13 mouse cellular contexts compared by ENCODE assay signal in genomic region chr11:96326705-96327104, GRCm38 (mm10). TPM values are rescaled to one million over a fixed set of nuclear protein-coding genes. Genes with fewer than 3 reads are reported as not detected.
DNase-seq lines count a peak whose midpoint lies in the region; ATAC-seq and TF ChIP-seq lines count a peak whose summit lies in the region.
"Had no signal": no experiment of that assay in that cellular context is flagged by ENCODE, and none has a peak within 500 bp of the region (broad histone marks: within the 10 kb centered on the region; RNA-seq: fewer than 3 reads in every experiment).

No protein-coding gene starts in this region.

- peak overlapping the region; percentile 85 for H3K9ac ChIP-seq in hindbrain, embryonic 12.5 days
- peak overlapping the region; percentile 100 for H3K9ac ChIP-seq in neural tube, embryonic 12.5 days
- H3K9ac ChIP-seq: heart, embryonic 12.5 days had no signal

- H3K4me3 ChIP-seq in kidney, adult 2 months (ENCODE audit: insufficient read depth, low read depth, low read length), result no peak overlapping the region
- peak overlapping the region; percentile 42 for H3K4me3 ChIP-seq in hindbrain, embryonic 12.5 days
- peak overlapping the region; percentile 65 for H3K4me3 ChIP-seq in neural tube, embryonic 12.5 days
- H3K4me3 ChIP-seq: heart, embryonic 12.5 days; megakaryocyte, embryonic 14.5 days had no signal

- WGBS in kidney, adult 2 months, result 58% methylated on average over 12 of the region's 12 CpGs
- 3% methylated on average over 12 of the region's 12 CpGs for WGBS in hindbrain, embryonic 12.5 days
- 1% methylated on average over 12 of the region's 12 CpGs for whole genome bisulfite sequencing in neural tube, embryonic 12.5 days

- peak overlapping the region; percentile 15 for H3K27ac ChIP-seq in kidney, adult 2 months (ENCODE audit: insufficient read depth, low read depth, low read length)
- H3K27ac ChIP-seq in hindbrain, embryonic 12.5 days, result peak overlapping the region; percentile 95
- H3K27ac ChIP-seq in neural tube, embryonic 12.5 days, result peak overlapping the region; percentile 100

- peak overlapping the region; percentile 62 for H3K4me2 ChIP-seq in hindbrain, embryonic 12.5 days (replicated peaks)
- H3K4me2 ChIP-seq in neural tube, embryonic 12.5 days (replicated peaks), result peak overlapping the region; percentile 100

- H3K27me3 ChIP-seq in kidney, adult 2 months (replicated peaks; ENCODE audit: control insufficient read depth, insufficient read depth, low read length), result no peaks in the 10 kb centered on the region
- H3K27me3 ChIP-seq in hindbrain, embryonic 12.5 days, result peaks cover 100% of the 10 kb centered on the region
- H3K27me3 ChIP-seq in neural tube, embryonic 12.5 days (replicated peaks), result no peaks in the 10 kb centered on the region

- H3K9me3 ChIP-seq in hindbrain, embryonic 12.5 days (replicated peaks), result no peaks in the 10 kb centered on the region
- H3K9me3 ChIP-seq in neural tube, embryonic 12.5 days, result no peaks in the 10 kb centered on the region
- H3K9me3 ChIP-seq: heart, embryonic 12.5 days; megakaryocyte, embryonic 14.5 days had no signal

- no peaks in the 10 kb centered on the region; the same call in 1 of the 2 replicates for H3K36me3 ChIP-seq in kidney, adult 2 months (ENCODE audit: control insufficient read depth, insufficient read depth, low read length)
- no peaks in the 10 kb centered on the region for H3K36me3 ChIP-seq in hindbrain, embryonic 12.5 days
- H3K36me3 ChIP-seq in neural tube, embryonic 12.5 days, result peaks cover 17% of the 10 kb centered on the region
- H3K36me3 ChIP-seq: heart, embryonic 12.5 days had no signal

- no peak for TF ChIP-seq CTCF in kidney, adult 2 months (conservative IDR thresholded peaks at IDR 0.05; ENCODE audit: insufficient read depth, insufficient read length, low read depth, low read length)

- TF ChIP-seq POLR2A in kidney, adult 2 months (IDR thresholded peaks at IDR 0.05; ENCODE audit: low read depth, low read length), result no peak

- peaks cover 9% of the 10 kb centered on the region for H3K4me1 ChIP-seq in kidney, adult 2 months (ENCODE audit: control insufficient read depth, insufficient read depth, low read length)
- no peaks in the 10 kb centered on the region for H3K4me1 ChIP-seq in hindbrain, embryonic 12.5 days
- peaks cover 82% of the 10 kb centered on the region for H3K4me1 ChIP-seq in neural tube, embryonic 12.5 days
- H3K4me1 ChIP-seq: heart, embryonic 12.5 days; megakaryocyte, embryonic 14.5 days had no signal

- ATAC-seq in hindbrain, embryonic 12.5 days (ENCODE audit: low FRiP score), result no peak
- ATAC-seq in neural tube, embryonic 12.5 days (ENCODE audit: low FRiP score, low read depth), result no peak

- no peak for DNase-seq in kidney, adult 2 months
- DNase-seq in kidney, postnatal 10 days, result no peak
- DNase-seq in ES-CJ7 (ENCODE audit: low read depth, low spot score), result peak; percentile 41
- no peak for DNase-seq in right cerebral cortex, postnatal 14 days
- no peak for DNase-seq in thymus, postnatal 14 days
- DNase-seq in thymus, postnatal 10 days (ENCODE audit: low spot score in 2 of 2), result no peak
- DNase-seq: cerebellum, adult 9-10 months had no signal

RNA-seq across cellular contexts. Expression of gene Hoxb3, which starts 3.6 kb away (rescaled TPM):
- 10.1 and 14.1 TPM in 2 replicates for polyA plus RNA-seq in kidney, adult 2 months (2012; rRNA removed)
- polyA plus RNA-seq in hindbrain, embryonic 12.5 days (2016; fragmentation: Nextera tagmentation; extraction: Ambion mirVana), result 15.3 and 19.3 TPM in 2 replicates
- polyA plus RNA-seq in neural tube, embryonic 12.5 days (2016; fragmentation: Nextera tagmentation; extraction: Ambion mirVana), result 21.2 and 26.5 TPM in 2 replicates
- polyA plus RNA-seq: C2C12; forebrain, embryonic 11.5 days had no signal

RNA-seq across cellular contexts. Expression of gene Hoxb4, which starts 8.6 kb away (rescaled TPM):
- 12.6 and 14.6 TPM in 2 replicates for polyA plus RNA-seq in kidney, adult 2 months (2012; rRNA removed)
- 7.7 and 8.1 TPM in 2 replicates for polyA plus RNA-seq in hindbrain, embryonic 12.5 days (2016; fragmentation: Nextera tagmentation; extraction: Ambion mirVana)
- polyA plus RNA-seq in neural tube, embryonic 12.5 days (2016; fragmentation: Nextera tagmentation; extraction: Ambion mirVana), result 10.2 and 15.1 TPM in 2 replicates
- polyA plus RNA-seq: forebrain, embryonic 11.5 days had no signal

RNA-seq across cellular contexts. Expression of gene Hoxb5, which starts 23.6 kb away (rescaled TPM):
- 7.7 and 8.4 TPM in 2 replicates for polyA plus RNA-seq in kidney, adult 2 months (2012; rRNA removed)
- 74.3 and 126 TPM in 2 replicates for polyA plus RNA-seq in hindbrain, embryonic 12.5 days (2016; fragmentation: Nextera tagmentation; extraction: Ambion mirVana)
- 79.2 and 94.7 TPM in 2 replicates for polyA plus RNA-seq in neural tube, embryonic 12.5 days (2016; fragmentation: Nextera tagmentation; extraction: Ambion mirVana)
- polyA plus RNA-seq: C2C12; forebrain, embryonic 11.5 days had no signal

RNA-seq across cellular contexts. Expression of gene Hoxb2, which starts 23.6 kb away (rescaled TPM):
- polyA plus RNA-seq in kidney, adult 2 months (2012; rRNA removed), result 22.8 and 28.4 TPM in 2 replicates
- polyA plus RNA-seq in hindbrain, embryonic 12.5 days (2016; fragmentation: Nextera tagmentation; extraction: Ambion mirVana), result 58.2 and 73.9 TPM in 2 replicates
- polyA plus RNA-seq in neural tube, embryonic 12.5 days (2016; fragmentation: Nextera tagmentation; extraction: Ambion mirVana), result 109 and 119 TPM in 2 replicates
- polyA plus RNA-seq: C2C12; forebrain, embryonic 11.5 days had no signal

RNA-seq across cellular contexts. Expression of gene Hoxb6, which starts 34.4 kb away (rescaled TPM):
- 62.7 and 67.9 TPM in 2 replicates for polyA plus RNA-seq in kidney, adult 2 months (2012; rRNA removed)
- polyA plus RNA-seq in hindbrain, embryonic 12.5 days (2016; fragmentation: Nextera tagmentation; extraction: Ambion mirVana), result 60.0 and 64.5 TPM in 2 replicates
- polyA plus RNA-seq in neural tube, embryonic 12.5 days (2016; fragmentation: Nextera tagmentation; extraction: Ambion mirVana), result 145 and 151 TPM in 2 replicates
- polyA plus RNA-seq: forebrain, embryonic 11.5 days; heart, embryonic 12.5 days had no signal

Comparison
In these comparisons a context has a peak if more than half of its experiments do, and no peak if none do; other contexts are left out.
1. H3K27ac ChIP-seq: peak in every context shown above with its lines; median percentile 100 in neural tube, embryonic 12.5 days; 95 in hindbrain, embryonic 12.5 days; 15 in kidney, adult 2 months.